In genomic region chr17:62676832-62677231, GRCm38 (mm10) we compare ENCODE assay signal across 18 mouse cellular contexts.
A peak's percentile ranks its signal among the peaks of the same experiment; 100 is the strongest.
DNase-seq lines count a peak whose midpoint lies in the region; ATAC-seq and TF ChIP-seq lines count a peak whose summit lies in the region.
"Had no signal": no experiment of that assay in that cellular context is flagged by ENCODE, and none has a peak within 500 bp of the region (broad histone marks: within the 10 kb centered on the region; RNA-seq: fewer than 3 reads in every experiment).

No protein-coding gene starts in this region.

- no peak overlapping the region for H3K4me3 ChIP-seq in midbrain, embryonic 10.5 days
- H3K4me3 ChIP-seq in midbrain, embryonic 14.5 days (replicated peaks; ENCODE audit: low read depth, low read length): no peak overlapping the region
- H3K4me3 ChIP-seq in embryonic fibroblast, embryonic 13.5 days (ENCODE audit: insufficient read depth, low read length): no peak overlapping the region
- no peak overlapping the region for H3K4me3 ChIP-seq in stomach, embryonic 16.5 days (replicated peaks; ENCODE audit: low read length)
- no peak overlapping the region for H3K4me3 ChIP-seq in hindbrain, embryonic 11.5 days (ENCODE audit: low read depth, low read length)
- H3K4me3 ChIP-seq: forebrain, embryonic 12.5 days; heart, embryonic 12.5 days; hindbrain, embryonic 10.5 days; hindbrain, embryonic 15.5 days had no signal

- no peak for TF ChIP-seq POLR2A in embryonic fibroblast, embryonic 13.5 days (IDR thresholded peaks at IDR 0.05; ENCODE audit: low read depth, low read length)

- H3K9me3 ChIP-seq in midbrain, embryonic 10.5 days (replicated peaks): no peaks in the 10 kb centered on the region
- no peaks in the 10 kb centered on the region for H3K9me3 ChIP-seq in midbrain, embryonic 14.5 days (ENCODE audit: control insufficient read depth, low read length)
- H3K9me3 ChIP-seq in stomach, embryonic 16.5 days (replicated peaks; ENCODE audit: control insufficient read depth, low read length): no peaks in the 10 kb centered on the region
- H3K9me3 ChIP-seq in hindbrain, embryonic 11.5 days (ENCODE audit: control insufficient read depth, low read length): no peaks in the 10 kb centered on the region
- H3K9me3 ChIP-seq: forebrain, embryonic 12.5 days; heart, embryonic 12.5 days; hindbrain, embryonic 10.5 days; hindbrain, embryonic 15.5 days had no signal

- TF ChIP-seq CTCF in embryonic fibroblast, embryonic 13.5 days (IDR thresholded peaks at IDR 0.05; ENCODE audit: borderline replicate concordance, insufficient read depth, low read length): no peak

- H3K9ac ChIP-seq in midbrain, embryonic 14.5 days (replicated peaks; ENCODE audit: low read length): no peak overlapping the region
- no peak overlapping the region for H3K9ac ChIP-seq in stomach, embryonic 16.5 days (ENCODE audit: low read length)
- no peak overlapping the region for H3K9ac ChIP-seq in hindbrain, embryonic 11.5 days (ENCODE audit: low read depth, low read length)
- H3K9ac ChIP-seq: forebrain, embryonic 12.5 days; heart, embryonic 12.5 days; hindbrain, embryonic 15.5 days had no signal

- H3K4me2 ChIP-seq in midbrain, embryonic 14.5 days (ENCODE audit: low read length): no peak overlapping the region
- no peak overlapping the region for H3K4me2 ChIP-seq in stomach, embryonic 16.5 days (ENCODE audit: low read depth, low read length)
- no peak overlapping the region for H3K4me2 ChIP-seq in hindbrain, embryonic 11.5 days (replicated peaks; ENCODE audit: low read depth, low read length)
- H3K4me2 ChIP-seq: forebrain, embryonic 12.5 days; heart, embryonic 12.5 days; hindbrain, embryonic 15.5 days had no signal

- no peaks in the 10 kb centered on the region for H3K36me3 ChIP-seq in midbrain, embryonic 10.5 days
- no peaks in the 10 kb centered on the region for H3K36me3 ChIP-seq in midbrain, embryonic 14.5 days (ENCODE audit: control insufficient read depth, insufficient read depth, low read length)
- no peaks in the 10 kb centered on the region for H3K36me3 ChIP-seq in stomach, embryonic 16.5 days (ENCODE audit: control insufficient read depth, insufficient read depth, low read length)
- H3K36me3 ChIP-seq in hindbrain, embryonic 11.5 days (ENCODE audit: control insufficient read depth, insufficient read depth, low read length): no peaks in the 10 kb centered on the region
- H3K36me3 ChIP-seq: forebrain, embryonic 12.5 days; heart, embryonic 12.5 days; hindbrain, embryonic 10.5 days; hindbrain, embryonic 15.5 days had no signal

- 82% methylated on average over 6 of the region's 6 CpGs for WGBS in midbrain, embryonic 10.5 days
- 75% methylated on average over 6 of the region's 6 CpGs for WGBS in midbrain, embryonic 14.5 days
- 44% methylated on average over 6 of the region's 6 CpGs for WGBS in stomach, embryonic 16.5 days
- WGBS in hindbrain, embryonic 11.5 days: 85% methylated on average over 6 of the region's 6 CpGs

- H3K27ac ChIP-seq in midbrain, embryonic 10.5 days (replicated peaks): peak overlapping the region; percentile 55
- H3K27ac ChIP-seq in midbrain, embryonic 14.5 days (replicated peaks; ENCODE audit: low read depth, low read length): no peak overlapping the region
- H3K27ac ChIP-seq in embryonic fibroblast, embryonic 13.5 days (ENCODE audit: insufficient read depth, low read length): peak overlapping the region; percentile 73
- peak overlapping the region; percentile 29; the same call in 1 of the 2 replicates for H3K27ac ChIP-seq in stomach, embryonic 16.5 days (ENCODE audit: low read length)
- no peak overlapping the region for H3K27ac ChIP-seq in hindbrain, embryonic 11.5 days (ENCODE audit: low read depth, low read length)
- H3K27ac ChIP-seq: forebrain, embryonic 12.5 days; hindbrain, embryonic 10.5 days; hindbrain, embryonic 15.5 days had no signal

- peak; percentile 76 for DNase-seq in heart, adult 11 months
- DNase-seq in heart, postnatal 4 days: no peak
- DNase-seq in midbrain, embryonic 10.5 days (ENCODE audit: low spot score): no peak
- DNase-seq in midbrain, embryonic 14.5 days: no peak
- no peak for DNase-seq in frontal cortex, postnatal 36 days (ENCODE audit: low spot score in 2 of 2)
- no peak for DNase-seq in hindbrain, embryonic 11.5 days (ENCODE audit: low spot score)
- DNase-seq: adrenal gland, postnatal 10 days; cerebellum, adult 11 months; cerebellum, adult 8-10 months; cerebellum, postnatal 14 days; gastrocnemius, postnatal 14 days had no signal

- peaks cover 31% of the 10 kb centered on the region for H3K4me1 ChIP-seq in midbrain, embryonic 10.5 days
- peaks cover 14% of the 10 kb centered on the region for H3K4me1 ChIP-seq in midbrain, embryonic 14.5 days (ENCODE audit: control insufficient read depth, insufficient read depth, low read length)
- peaks cover 13% of the 10 kb centered on the region for H3K4me1 ChIP-seq in embryonic fibroblast, embryonic 13.5 days (ENCODE audit: control insufficient read depth, insufficient read depth, low read length)
- H3K4me1 ChIP-seq in stomach, embryonic 16.5 days (ENCODE audit: control insufficient read depth, insufficient read depth, low read length): peaks cover 21% of the 10 kb centered on the region
- H3K4me1 ChIP-seq in hindbrain, embryonic 11.5 days (replicated peaks; ENCODE audit: control insufficient read depth, insufficient read depth, low read length): no peaks in the 10 kb centered on the region
- H3K4me1 ChIP-seq: hindbrain, embryonic 15.5 days had no signal

- no peak for ATAC-seq in midbrain, embryonic 14.5 days (ENCODE audit: low FRiP score, low TSS enrichment)
- ATAC-seq in stomach, embryonic 16.5 days (ENCODE audit: insufficient read depth, low FRiP score): no peak
- ATAC-seq in hindbrain, embryonic 11.5 days (ENCODE audit: low FRiP score): no peak
- ATAC-seq: forebrain, embryonic 16.5 days had no signal

- no peaks in the 10 kb centered on the region for H3K27me3 ChIP-seq in midbrain, embryonic 10.5 days (ENCODE audit: low read depth, poor library complexity, severe bottlenecking)
- no peaks in the 10 kb centered on the region for H3K27me3 ChIP-seq in midbrain, embryonic 14.5 days (ENCODE audit: control insufficient read depth, insufficient read depth, low read length)
- no peaks in the 10 kb centered on the region for H3K27me3 ChIP-seq in stomach, embryonic 16.5 days (ENCODE audit: control insufficient read depth, insufficient read depth, low read length)
- H3K27me3 ChIP-seq in hindbrain, embryonic 11.5 days (ENCODE audit: control insufficient read depth, insufficient read depth, low read length): no peaks in the 10 kb centered on the region
- H3K27me3 ChIP-seq: forebrain, embryonic 12.5 days; heart, embryonic 12.5 days; hindbrain, embryonic 15.5 days had no signal

Comparison
In these comparisons a context has a peak if more than half of its experiments do, and no peak if none do; other contexts are left out.
1. H3K27ac ChIP-seq: peak in midbrain, embryonic 10.5 days (single experiment), embryonic fibroblast, embryonic 13.5 days (single experiment) and stomach, embryonic 16.5 days (single experiment); none in midbrain, embryonic 14.5 days (single experiment) and hindbrain, embryonic 11.5 days (single experiment).